Mouse (Mus musculus) ES-E14 (cell line): ENCODE results near the gene Eif5b. TPM values are rescaled to one million over a fixed set of nuclear protein-coding genes. Genes with fewer than 3 reads are reported as not detected.

Source experiments
- DNase-seq: peaks from one replicate; pipeline ENCODE4 v3.0.0-alpha.2; 2013; ENCODE audit warnings: low read depth, low spot score
- H3K27ac ChIP-seq: 2 replicates; pipeline ENCODE4 v1.5.1; 2012; ENCODE audit warnings: low read depth, mild to moderate bottlenecking, low read length, moderate library complexity, mixed read lengths; ENCODE audit not compliant: poor library complexity, insufficient read depth, severe bottlenecking
- H3K36me3 ChIP-seq: 2 replicates; pipeline ENCODE4 v1.6.1; 2012; ENCODE audit warnings: mild to moderate bottlenecking, low read length, moderate library complexity, mixed read lengths; ENCODE audit not compliant: control insufficient read depth, poor library complexity, insufficient read depth, severe bottlenecking
- H3K4me1 ChIP-seq, 2 experiments: fragments of 150-350 bp in 1 of 2; sonication (generic) in 1 of 2; 2 replicates each; pipeline ENCODE4 v1.6.1; 2012; ENCODE audit warnings: low read length in 2 of 2, mild to moderate bottlenecking in 1 of 2, mixed read lengths in 1 of 2; ENCODE audit not compliant: control insufficient read depth in 2 of 2, insufficient read depth in 2 of 2, poor library complexity in 1 of 2
- H3K4me3 ChIP-seq, 2 experiments: fragments of 150-350 bp in 1 of 2; sonication (generic) in 1 of 2; 2 replicates each; pipeline ENCODE4 v1.5.1; 2012; ENCODE audit warnings: low read length in 2 of 2, low read depth in 1 of 2, mild to moderate bottlenecking in 1 of 2, mixed read lengths in 1 of 2; ENCODE audit not compliant: insufficient read depth in 1 of 2, poor library complexity in 1 of 2, severe bottlenecking in 1 of 2
- H3K9ac ChIP-seq: 2 replicates; pipeline ENCODE4 v1.6.1; 2012; ENCODE audit warnings: low read depth, mild to moderate bottlenecking, low read length, mixed read lengths; ENCODE audit not compliant: poor library complexity, insufficient read depth, severe bottlenecking
- H3K9me3 ChIP-seq: fragments of 150-350 bp; sonication (generic); 2 replicates; pipeline ENCODE4 v1.6.1; 2012; ENCODE audit warnings: low read depth, mild to moderate bottlenecking, low read length; ENCODE audit not compliant: control insufficient read depth, insufficient read depth
- CHD2 ChIP-seq: IDR thresholded peaks from 2 replicates; pipeline ENCODE4 v1.6.1; 2014; ENCODE audit warnings: mild to moderate bottlenecking, low read depth, low read length, inconsistent platforms
- HCFC1 ChIP-seq: IDR thresholded peaks from 2 replicates; pipeline ENCODE4 v1.6.1; 2012; ENCODE audit warnings: low read length, inconsistent platforms, borderline replicate concordance; ENCODE audit not compliant: insufficient read depth
- MAFK ChIP-seq: IDR thresholded peaks from 2 replicates; pipeline ENCODE4 v1.6.1; 2014; ENCODE audit warnings: mild to moderate bottlenecking, low read depth, low read length, inconsistent platforms; ENCODE audit not compliant: insufficient read depth
- ZC3H11A ChIP-seq: IDR thresholded peaks from 2 replicates; pipeline ENCODE4 v1.6.1; 2012; ENCODE audit warnings: low read depth, mild to moderate bottlenecking, inconsistent platforms, low read length, borderline replicate concordance
- ZNF384 ChIP-seq: IDR thresholded peaks from 2 replicates; pipeline ENCODE4 v1.6.1; 2012; ENCODE audit warnings: low read depth, low read length, inconsistent platforms
- in situ Hi-C, 2 experiments: fragments of 600-800 bp; cut with MboI; formaldehyde crosslinking; loops; one replicate each; pipeline ENCODE4 v1.15.1; 2025; ENCODE audit warnings: low sequenced_read_pairs in 2 of 2, inconsistent platforms in 1 of 2; ENCODE audit not compliant: unreplicated experiment in 2 of 2
- total RNA-seq: library from RNA; depleted of rRNA; stranded (reverse); fragments of 300-350 nt; gene quantifications from 2 replicates; pipeline ENCODE4 v1.2.3, GENCODE M21; 2012; rRNA removed

The Eif5b gene
- total RNA-seq, 1 experiment, result 30.6 TPM

GRCm38 (mm10) chr1:38067276-38067675 lies 69.5 kb downstream of the Eif5b start:
- in situ Hi-C loops, result no loop called here
- Histone ChIP-seq H3K9me3 (no peaks in the 10 kb centered on the region), H3K4me3 (no peak overlapping the region), H3K27ac (no peak overlapping the region), H3K36me3 (peaks cover 39% of the 10 kb centered on the region), H3K9ac (no peak overlapping the region), H3K4me1 (no peaks in the 10 kb centered on the region)
- no peak for TF ChIP-seq MAFK
- TF ChIP-seq ZC3H11A, result no peak
- TF ChIP-seq HCFC1, result no peak
- no peak for TF ChIP-seq ZNF384
- no peak for TF ChIP-seq CHD2
- DNase-seq, result no peak

GRCm38 (mm10) chr1:38071326-38071725 lies 73.5 kb downstream of the Eif5b start:
- Histone ChIP-seq H3K27ac (no peak overlapping the region), H3K4me1 (peaks cover 0 to 4% of the 10 kb centered on the region in 2 experiments; a peak in 1 of 4 replicates), H3K36me3 (peaks cover 35% of the 10 kb centered on the region), H3K4me3 (no peak overlapping the region), H3K9ac (no peak overlapping the region), H3K9me3 (no peaks in the 10 kb centered on the region)
- in situ Hi-C loops, result no loop called here
- no peak for TF ChIP-seq CHD2
- no peak for TF ChIP-seq HCFC1
- TF ChIP-seq ZC3H11A, result no peak
- no peak for TF ChIP-seq ZNF384
- no peak for TF ChIP-seq MAFK
- no peak for DNase-seq

GRCm38 (mm10) chr1:38081316-38081715 lies 83.5 kb downstream of the Eif5b start:
- no peak overlapping the region for H3K27ac ChIP-seq
- DNase-seq, result no peak
- H3K4me1 ChIP-seq, result no peaks in the 10 kb centered on the region
- no peak overlapping the region for H3K4me3 ChIP-seq
- H3K36me3 ChIP-seq, result peaks cover 10% of the 10 kb centered on the region
- no peaks in the 10 kb centered on the region for H3K9me3 ChIP-seq
- no peak for TF ChIP-seq ZC3H11A
- no peak for TF ChIP-seq ZNF384
- no peak for TF ChIP-seq CHD2
- TF ChIP-seq HCFC1, result no peak
- TF ChIP-seq MAFK, result no peak
- in situ Hi-C loops, result no loop called here
- no peak overlapping the region for H3K9ac ChIP-seq

- peaks cover 2% of the 10 kb centered on the region for H3K36me3 ChIP-seq
- H3K27ac ChIP-seq, result no peak overlapping the region
- no peaks in the 10 kb centered on the region for H3K9me3 ChIP-seq
- no peak for DNase-seq
- no peak overlapping the region for H3K4me3 ChIP-seq
- no peak overlapping the region for H3K9ac ChIP-seq
- TF ChIP-seq HCFC1 (no peak), CHD2 (no peak), MAFK (no peak), ZC3H11A (no peak), ZNF384 (no peak)
- in situ Hi-C loops, result no loop called here
- H3K4me1 ChIP-seq, result no peaks in the 10 kb centered on the region
Measured at GRCm38 (mm10) chr1:38103214-38103613, 105.4 kb downstream of the Eif5b start.

GRCm38 (mm10) chr1:38103813-38104212 lies 106.0 kb downstream of the Eif5b start:
- DNase-seq, result no peak
- TF ChIP-seq ZNF384, result no peak
- Histone ChIP-seq H3K9ac (no peak overlapping the region), H3K4me1 (no peaks in the 10 kb centered on the region), H3K27ac (no peak overlapping the region), H3K36me3 (peaks cover 2% of the 10 kb centered on the region), H3K9me3 (no peaks in the 10 kb centered on the region), H3K4me3 (no peak overlapping the region)
- in situ Hi-C loops, result no loop called here

Other genes with a start within 250 kb of the Eif5b start
- 1.7 and 2.6 TPM in 2 replicates for gene Tsga10, start 131.6 kb upstream of the Eif5b start, total RNA-seq
- gene Lipt1, start 126.3 kb upstream of the Eif5b start, total RNA-seq, result 6.0 and 6.1 TPM in 2 replicates
- 17.7 and 21.0 TPM in 2 replicates for gene Mitd1, start 107.6 kb upstream of the Eif5b start, total RNA-seq
- 97.0 and 127 TPM in 2 replicates for gene Mrpl30, start 107.5 kb upstream of the Eif5b start, total RNA-seq
- gene Lyg2, start 81.5 kb upstream of the Eif5b start, total RNA-seq, result not detected in 2 replicates
- gene Lyg1, start 40.3 kb upstream of the Eif5b start, total RNA-seq, result not detected in 2 replicates
- 42.4 and 71.2 TPM in 2 replicates for gene Txndc9, start 117 bp upstream of the Eif5b start, total RNA-seq
- 58.0 and 82.7 TPM in 2 replicates for gene Rev1, start 131.8 kb downstream of the Eif5b start, total RNA-seq